Mouse (Mus musculus): ENCODE results near the gene Rap2a.

- TF ChIP-seq CTCF (IDR thresholded peaks at IDR 0.05; ENCODE audit: borderline replicate concordance, insufficient read depth, low read length) = no peak
- TF ChIP-seq POLR2A (IDR thresholded peaks at IDR 0.05; ENCODE audit: low read depth, low read length) = no peak
Measured at GRCm38 (mm10) chr14:120511821-120512220, 33.6 kb downstream of the Rap2a start.

Data from embryonic fibroblast, embryonic 13.5 days (primary cell).